Mouse (Mus musculus): ENCODE results near the gene Pik3ca. TPM values are rescaled to one million over a fixed set of nuclear protein-coding genes. Genes with fewer than 3 reads are reported as not detected.
A peak's percentile ranks its signal among the peaks of the same experiment; 100 is the strongest.

The Pik3ca gene
- total RNA-seq, 2 experiments from 2014 or later, result 21.0 to 41.0 TPM

DNA sequence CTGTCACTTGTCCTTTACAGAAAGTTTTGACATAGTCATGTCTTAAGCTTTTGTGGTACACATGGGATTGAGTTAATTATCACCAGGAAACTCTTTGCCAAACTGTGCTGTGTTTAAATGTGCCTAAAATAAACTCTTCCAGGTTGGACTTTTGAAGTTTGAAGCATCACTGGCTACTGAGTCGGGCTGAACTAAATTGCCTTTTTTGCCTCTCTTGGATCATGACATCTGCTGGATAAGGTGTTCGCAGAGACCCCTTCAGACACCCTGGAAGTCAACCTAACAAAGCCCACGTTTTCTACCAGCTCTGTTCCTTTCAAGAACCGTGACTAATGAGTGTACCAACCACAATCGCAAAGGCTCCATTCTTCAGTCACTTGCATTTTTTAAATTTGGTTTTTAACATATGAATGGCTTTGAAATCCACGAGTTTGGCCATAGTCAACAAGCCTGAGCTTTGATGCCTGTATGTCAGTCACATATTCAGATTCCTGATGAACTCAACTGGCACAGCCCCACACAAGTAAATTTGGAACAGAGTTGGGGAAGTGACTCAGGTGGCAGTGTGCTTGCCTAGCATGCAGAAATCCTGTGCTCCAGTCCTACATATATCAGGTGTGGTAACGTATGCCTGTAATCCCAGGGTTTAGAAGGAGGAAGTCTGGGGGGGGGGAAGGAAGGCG, 97.8 kb downstream of the Pik3ca start:
- no peak for ATAC-seq (replicated peaks; ENCODE audit: poor library complexity, severe bottlenecking)

GRCm38 (mm10) chr3:32495856-32496710, 98.6 kb downstream of the Pik3ca start:
- no peak for ATAC-seq (replicated peaks; ENCODE audit: poor library complexity, severe bottlenecking)

GRCm38 (mm10) chr3:32496711-32497070, 99.2 kb downstream of the Pik3ca start:
- ATAC-seq (replicated peaks; ENCODE audit: poor library complexity, severe bottlenecking), result no peak

DNA sequence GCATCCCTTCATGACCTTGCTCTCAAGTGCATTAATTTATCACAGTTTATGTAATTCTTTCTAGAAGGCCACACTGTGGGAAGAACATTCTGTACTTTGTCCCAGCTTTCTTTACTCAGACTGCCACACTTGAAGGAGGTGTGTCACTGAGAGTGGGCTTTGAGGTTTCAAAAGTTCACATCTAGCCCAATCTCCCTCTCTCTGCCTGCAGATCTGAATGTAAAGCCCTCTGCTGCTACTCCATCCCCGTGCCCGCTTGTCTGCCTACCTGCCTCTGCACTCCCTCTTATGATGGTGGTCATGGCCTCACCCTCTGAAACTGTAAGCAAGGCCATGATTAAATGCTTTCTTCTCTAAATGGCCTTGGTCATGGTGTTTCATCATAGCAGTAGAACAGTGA, 102.9 kb downstream of the Pik3ca start:
- ATAC-seq (replicated peaks; ENCODE audit: poor library complexity, severe bottlenecking), result no peak

GRCm38 (mm10) chr3:32505841-32506240, 108.4 kb downstream of the Pik3ca start:
- ATAC-seq (replicated peaks; ENCODE audit: poor library complexity, severe bottlenecking), result no peak

DNA sequence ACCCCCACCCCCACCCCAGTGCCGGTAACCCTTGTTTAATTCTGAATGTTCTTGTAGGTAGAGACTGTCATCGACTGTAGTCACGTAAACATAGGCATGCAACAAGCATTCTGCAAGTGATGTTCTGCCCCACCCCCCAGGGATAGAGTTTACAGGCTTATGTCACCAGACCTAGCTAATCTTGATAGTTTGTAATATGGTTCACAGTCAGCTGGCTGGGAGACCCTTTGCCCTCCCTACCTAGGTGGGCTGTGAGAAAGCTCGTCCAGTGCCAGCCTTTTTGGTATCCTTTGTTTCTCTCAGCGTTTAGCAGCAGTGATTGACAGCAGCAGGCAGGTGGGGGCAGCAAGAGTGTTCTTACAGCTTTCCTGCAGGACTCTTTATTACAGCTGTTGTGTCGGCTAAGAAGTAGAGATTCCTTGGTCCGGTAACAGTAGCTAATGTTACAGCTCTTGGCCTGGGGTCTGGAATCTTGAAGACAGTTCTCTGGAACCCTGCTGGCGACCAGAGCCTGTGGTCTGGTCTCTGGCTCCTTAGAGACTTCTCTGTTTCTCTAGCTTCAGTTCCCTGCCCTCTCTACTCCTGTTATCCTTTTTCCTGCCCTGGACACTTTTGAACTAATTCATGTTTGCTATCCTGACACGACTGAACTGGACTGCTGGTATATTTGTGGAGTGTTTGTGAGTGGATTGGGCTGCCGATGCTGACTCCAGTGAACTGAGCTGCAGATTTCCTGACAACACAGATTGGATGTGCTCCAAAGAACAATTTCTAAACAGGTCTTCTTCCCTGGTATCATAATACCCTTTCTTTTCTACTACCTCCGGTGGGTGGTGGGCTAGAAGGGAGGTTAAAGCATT, 109.1 kb downstream of the Pik3ca start:
- ATAC-seq (replicated peaks; ENCODE audit: poor library complexity, severe bottlenecking), result no peak

GRCm38 (mm10) chr3:32508666-32509324, 111.3 kb downstream of the Pik3ca start:
- peak; percentile 64 for ATAC-seq (replicated peaks; ENCODE audit: poor library complexity, severe bottlenecking)

DNA sequence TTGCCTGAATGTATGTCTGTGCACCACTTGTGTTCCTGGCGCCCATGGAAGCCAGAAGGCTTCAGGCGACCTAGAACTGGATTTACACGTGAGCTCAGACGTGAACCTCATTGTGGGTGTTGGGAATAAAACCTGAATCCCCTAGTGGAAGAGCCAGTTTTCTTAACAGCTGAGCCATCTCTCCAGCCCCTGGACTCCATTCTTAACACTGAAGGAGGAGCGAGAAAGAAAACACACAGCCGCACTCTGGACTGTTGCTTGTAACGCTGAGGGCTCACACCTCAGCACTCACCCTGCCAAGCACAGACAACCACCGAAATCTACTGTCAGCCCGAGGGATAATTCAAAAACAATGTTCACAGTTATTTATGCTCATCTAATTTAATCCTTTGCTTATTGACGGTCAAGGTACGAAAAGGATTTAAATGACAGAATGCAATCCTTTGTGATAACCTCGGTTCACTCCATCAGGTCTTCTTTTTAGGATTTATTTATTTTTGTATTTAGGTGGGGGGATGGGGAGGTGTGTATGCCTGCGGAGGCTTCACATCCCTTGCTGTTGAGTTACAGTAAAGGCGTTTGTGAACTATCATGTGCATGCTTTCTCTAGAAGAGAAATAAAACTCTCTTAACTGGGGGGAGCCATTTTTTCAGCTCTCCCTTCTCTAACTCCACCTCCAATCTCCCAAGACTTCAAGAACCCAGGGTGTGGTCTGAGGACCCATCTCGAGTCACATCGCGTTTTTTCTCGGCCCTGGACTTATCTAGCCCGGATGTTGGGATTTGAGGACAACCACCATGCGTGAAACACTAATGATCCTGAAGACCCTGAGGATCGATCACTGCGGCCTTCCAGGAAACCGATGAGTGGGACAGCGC, 112.3 kb downstream of the Pik3ca start, which contains the start of gene Zfp639:
Gene Zfp639 (plus strand): TSS at position 764 of the 879 bp plus-strand sequence.
- ATAC-seq (replicated peaks; ENCODE audit: poor library complexity, severe bottlenecking), result no peak; the same call in 1 of the 2 replicates

GRCm38 (mm10) chr3:32510375-32511190, 113.1 kb downstream of the Pik3ca start:
- peak; percentile 85 for ATAC-seq (replicated peaks; ENCODE audit: poor library complexity, severe bottlenecking)

- no peak for ATAC-seq (replicated peaks; ENCODE audit: poor library complexity, severe bottlenecking)
These were observed 113.7 kb downstream of the Pik3ca start for GRCm38 (mm10) chr3:32511191-32511550.

DNA sequence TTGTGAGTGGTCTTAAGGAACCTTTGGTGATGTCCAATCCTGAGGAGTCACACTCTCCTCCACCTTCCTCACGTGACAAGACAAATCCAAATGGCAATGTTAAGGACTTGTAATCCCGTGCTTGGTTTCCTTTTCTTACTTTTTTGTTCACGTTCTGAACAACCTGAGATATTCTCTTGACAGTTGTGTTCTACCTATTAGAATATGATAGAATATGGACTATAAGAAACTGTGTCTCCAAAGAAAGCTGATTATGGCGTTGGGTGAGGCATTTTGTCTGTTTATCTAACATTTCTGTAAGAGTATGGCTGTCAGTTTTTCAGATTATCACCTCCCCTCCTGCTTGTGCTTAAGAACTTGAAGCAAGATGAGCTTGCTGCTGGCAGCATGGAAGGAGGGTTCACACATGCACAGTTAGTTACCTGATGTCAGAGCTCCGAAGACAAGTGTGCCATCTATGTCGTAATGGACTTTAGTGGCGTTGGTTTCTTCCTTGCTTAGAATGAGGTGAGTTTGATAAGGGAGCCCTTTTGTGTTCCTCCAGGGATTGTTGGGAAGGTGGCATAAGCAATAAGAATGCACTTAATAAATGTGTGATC, 115.3 kb downstream of the Pik3ca start:
- no peak for ATAC-seq (replicated peaks; ENCODE audit: poor library complexity, severe bottlenecking)

GRCm38 (mm10) chr3:32513528-32513927, 116.1 kb downstream of the Pik3ca start:
- ATAC-seq (replicated peaks; ENCODE audit: poor library complexity, severe bottlenecking), result no peak

Other genes starting within 250 kb of the Pik3ca start
- 0.97 and 0.98 TPM in 2 replicates for gene Zmat3, start 31.7 kb upstream of the Pik3ca start, total RNA-seq (2014; fragmentation: Nextera tagmentation)
- gene Zmat3, start 31.7 kb upstream of the Pik3ca start, total RNA-seq (2017), result under 0.01 and 0.22 TPM in 2 replicates
- gene Kcnmb3, start 94.6 kb downstream of the Pik3ca start, total RNA-seq (2014; fragmentation: Nextera tagmentation), result not detected in 2 replicates
- not detected in 2 replicates for gene Kcnmb3, start 94.6 kb downstream of the Pik3ca start, total RNA-seq (2017)
- 45.9 and 55.1 TPM in 2 replicates for gene Zfp639, start 112.6 kb downstream of the Pik3ca start, total RNA-seq (2014; fragmentation: Nextera tagmentation)
- 41.1 and 79.6 TPM in 2 replicates for gene Zfp639, start 112.6 kb downstream of the Pik3ca start, total RNA-seq (2017)
- 8.9 and 28.4 TPM in 2 replicates for gene Mfn1, start 131.8 kb downstream of the Pik3ca start, total RNA-seq (2014; fragmentation: Nextera tagmentation)
- 64.5 and 101 TPM in 2 replicates for gene Mfn1, start 131.8 kb downstream of the Pik3ca start, total RNA-seq (2017)
- gene Gnb4, start 218.9 kb downstream of the Pik3ca start, total RNA-seq (2014; fragmentation: Nextera tagmentation), result 3.8 and 5.4 TPM in 2 replicates
- gene Gnb4, start 218.9 kb downstream of the Pik3ca start, total RNA-seq (2017), result 1.7 and 4.4 TPM in 2 replicates

All from granulocyte monocyte progenitor cell, adult 5-6 weeks (primary cell).